Mouse (Mus musculus) bone marrow, adult 2 months (tissue): ENCODE measurements at regions not wholly inside any gene's neighbourhood (a gene's known extent, or its start where the extent isn't known, plus 50 kb on each side); places are given as distances from the start of the nearest gene placed in this dataset.

ENCODE experiments used
- CTCF ChIP-seq: fragments of 200-500 bp; IDR thresholded peaks from 2 replicates; pipeline ENCODE4 v1.5.1; 2011; ENCODE audit warnings: low read length, control low read depth; ENCODE audit not compliant: control insufficient read depth, insufficient read depth
- POLR2A ChIP-seq: fragments of 200-500 bp; IDR thresholded peaks from 2 replicates; pipeline ENCODE4 v1.6.1; 2011; ENCODE audit warnings: low read depth, mild to moderate bottlenecking, control low read depth, low read length, borderline replicate concordance; ENCODE audit not compliant: control insufficient read depth

GRCm38 (mm10) chr15:42913285-42913684 lies 2779.1 kb downstream of the 9330182O14Rik start:
- TF ChIP-seq CTCF = no peak
- TF ChIP-seq POLR2A = no peak
